In genomic region chr10:60357441-60357840, GRCm38 (mm10) we compare ENCODE assay signal across 28 mouse cellular contexts. TPM values are rescaled to one million over a fixed set of nuclear protein-coding genes. Genes with fewer than 3 reads are reported as not detected.
DNase-seq lines count a peak whose midpoint lies in the region; ATAC-seq and TF ChIP-seq lines count a peak whose summit lies in the region.
"Had no signal": no experiment of that assay in that cellular context is flagged by ENCODE, and none has a peak within 500 bp of the region (broad histone marks: within the 10 kb centered on the region; RNA-seq: fewer than 3 reads in every experiment).

No protein-coding gene starts in this region.

- intact Hi-C loops in gastrocnemius, postnatal 36 days (cut with DNase I), result no loop called here

- TF ChIP-seq CTCF in layer of hippocampus, adult 2 months (conservative IDR thresholded peaks at IDR 0.05), result no peak

- peak overlapping the region; percentile 14; the same call in 1 of the 2 replicates for H3K9ac ChIP-seq in embryonic facial prominence, embryonic 14.5 days (ENCODE audit: low read depth, low read length)
- H3K9ac ChIP-seq: embryonic facial prominence, embryonic 12.5 days; forebrain, embryonic 12.5 days; hindbrain, embryonic 13.5 days; limb, embryonic 13.5 days; liver, embryonic 12.5 days had no signal

- peak; percentile 75 for DNase-seq in adrenal gland, postnatal 10 days
- no peak for DNase-seq in adrenal gland, postnatal 4 days (ENCODE audit: low spot score in 2 of 2)
- peak; percentile 78 for DNase-seq in NIH3T3 (ENCODE audit: low read depth)
- DNase-seq in embryonic facial prominence, embryonic 14.5 days (ENCODE audit: low spot score), result no peak
- DNase-seq in gastrocnemius, postnatal 36 days, result peak; percentile 75 to 80
- DNase-seq in heart, adult 9 months (ENCODE audit: low spot score in 2 of 2), result no peak
- no peak for DNase-seq in layer of hippocampus, adult 2 months (ENCODE audit: low spot score in 2 of 2)
- DNase-seq: cerebellum, adult 11 months; cerebellum, postnatal 14 days; kidney, adult 8-10 months; kidney, postnatal 10 days; layer of hippocampus, postnatal 36 days; lung, adult 18-20 months; lung, postnatal 10 days; right cerebral cortex, postnatal 4 days; thymus, adult 18-20 months; thymus, postnatal 4 days had no signal

- H3K36me3 ChIP-seq in embryonic facial prominence, embryonic 14.5 days (ENCODE audit: control insufficient read depth, insufficient read depth, low read length), result no peaks in the 10 kb centered on the region
- H3K36me3 ChIP-seq: embryonic facial prominence, embryonic 12.5 days; forebrain, embryonic 12.5 days; hindbrain, embryonic 13.5 days; limb, embryonic 13.5 days; midbrain, embryonic 10.5 days had no signal

- peaks cover 17% of the 10 kb centered on the region for H3K4me1 ChIP-seq in embryonic facial prominence, embryonic 14.5 days (ENCODE audit: control insufficient read depth, insufficient read depth, low read length)
- H3K4me1 ChIP-seq: forebrain, embryonic 12.5 days had no signal

- H3K4me3 ChIP-seq in embryonic facial prominence, embryonic 14.5 days (ENCODE audit: low read depth, low read length), result no peak overlapping the region
- no peak overlapping the region for H3K4me3 ChIP-seq in layer of hippocampus, adult 2 months
- H3K4me3 ChIP-seq: embryonic facial prominence, embryonic 12.5 days; erythroblast, embryonic 14.5 days; forebrain, embryonic 12.5 days; hindbrain, embryonic 13.5 days; limb, embryonic 13.5 days; liver, embryonic 12.5 days; midbrain, embryonic 10.5 days had no signal

- ATAC-seq in embryonic facial prominence, embryonic 14.5 days (ENCODE audit: low read depth), result no peak
- ATAC-seq: inflammation-experienced regulatory T-cells, adult 6 months; liver, embryonic 12.5 days had no signal

- 77% methylated on average over 4 of the region's 4 CpGs for WGBS in embryonic facial prominence, embryonic 14.5 days

- H3K27me3 ChIP-seq in embryonic facial prominence, embryonic 14.5 days (replicated peaks; ENCODE audit: control insufficient read depth, insufficient read depth, low read length), result no peaks in the 10 kb centered on the region
- H3K27me3 ChIP-seq: embryonic facial prominence, embryonic 12.5 days; forebrain, embryonic 12.5 days; hindbrain, embryonic 13.5 days; limb, embryonic 13.5 days; liver, embryonic 12.5 days had no signal

- H3K27ac ChIP-seq in embryonic facial prominence, embryonic 14.5 days (replicated peaks; ENCODE audit: low read depth, low read length), result no peak overlapping the region
- no peak overlapping the region for H3K27ac ChIP-seq in layer of hippocampus, adult 2 months
- H3K27ac ChIP-seq: embryonic facial prominence, embryonic 12.5 days; forebrain, embryonic 12.5 days; hindbrain, embryonic 13.5 days; limb, embryonic 13.5 days; liver, embryonic 12.5 days; midbrain, embryonic 10.5 days had no signal

- H3K9me3 ChIP-seq in embryonic facial prominence, embryonic 14.5 days (ENCODE audit: control insufficient read depth, low read length), result no peaks in the 10 kb centered on the region
- H3K9me3 ChIP-seq: embryonic facial prominence, embryonic 12.5 days; forebrain, embryonic 12.5 days; hindbrain, embryonic 13.5 days; limb, embryonic 13.5 days; liver, embryonic 12.5 days; midbrain, embryonic 10.5 days had no signal

- no peak overlapping the region for H3K4me2 ChIP-seq in embryonic facial prominence, embryonic 14.5 days (ENCODE audit: low read depth, low read length)
- H3K4me2 ChIP-seq: embryonic facial prominence, embryonic 12.5 days; forebrain, embryonic 12.5 days; hindbrain, embryonic 13.5 days; limb, embryonic 13.5 days; liver, embryonic 12.5 days had no signal

RNA-seq across cellular contexts. Expression of gene Vsir, which starts 10.8 kb away (rescaled TPM):
- 10 to 100 TPM; 20.1 to 21.0 TPM for total RNA-seq in adrenal gland, postnatal 10 days (2021)
- total RNA-seq in adrenal gland, postnatal 4 days (2021), result 10 to 100 TPM; 15.7 to 16.5 TPM
- polyA plus RNA-seq in embryonic facial prominence, embryonic 14.5 days (2014; fragmentation: Nextera tagmentation; extraction: Ambion mirVana), result 5.5 and 6.6 TPM in 2 replicates
- 1 to 10 TPM; 5.6 to 8.2 TPM for total RNA-seq in gastrocnemius, postnatal 36 days (2021)
- 10 to 100 TPM; 17.6 to 23.2 TPM for total RNA-seq in layer of hippocampus, adult 2 months (2021)

RNA-seq across cellular contexts. Expression of gene Gm17455, which starts 42.1 kb away (rescaled TPM):
- total RNA-seq in adrenal gland, postnatal 10 days (2021), result not detected
- total RNA-seq in adrenal gland, postnatal 4 days (2021), result not detected
- 1.4 and 1.7 TPM in 2 replicates for polyA plus RNA-seq in embryonic facial prominence, embryonic 14.5 days (2014; fragmentation: Nextera tagmentation; extraction: Ambion mirVana)
- total RNA-seq in gastrocnemius, postnatal 36 days (2021), result not detected
- not detected for total RNA-seq in layer of hippocampus, adult 2 months (2021)
- total RNA-seq: heart, postnatal 25 days; layer of hippocampus, postnatal 36 days had no signal
- polyA plus RNA-seq: erythroblast, embryonic 14.5 days; heart, embryonic 14.5 days; liver, embryonic 12.5 days; stomach, embryonic 16.5 days had no signal

Comparison
In these comparisons a context has a peak if more than half of its experiments do, and no peak if none do; other contexts are left out.
1. DNase-seq: peak in adrenal gland, postnatal 10 days (single experiment), NIH3T3 (single experiment) and gastrocnemius, postnatal 36 days (2 of 2); none in adrenal gland, postnatal 4 days (0 of 2), embryonic facial prominence, embryonic 14.5 days (single experiment), heart, adult 9 months (0 of 2) and layer of hippocampus, adult 2 months (0 of 2).